Mouse (Mus musculus) right cerebral cortex, postnatal 4 days (tissue): ENCODE measurements around the gene Mbtd1.
A peak's percentile ranks its signal among the peaks of the same experiment; 100 is the strongest.

Experiments
- DNase-seq: peaks from one replicate; pipeline ENCODE4 v3.0.0-alpha.2; 2022

The Mbtd1 gene

DNA sequence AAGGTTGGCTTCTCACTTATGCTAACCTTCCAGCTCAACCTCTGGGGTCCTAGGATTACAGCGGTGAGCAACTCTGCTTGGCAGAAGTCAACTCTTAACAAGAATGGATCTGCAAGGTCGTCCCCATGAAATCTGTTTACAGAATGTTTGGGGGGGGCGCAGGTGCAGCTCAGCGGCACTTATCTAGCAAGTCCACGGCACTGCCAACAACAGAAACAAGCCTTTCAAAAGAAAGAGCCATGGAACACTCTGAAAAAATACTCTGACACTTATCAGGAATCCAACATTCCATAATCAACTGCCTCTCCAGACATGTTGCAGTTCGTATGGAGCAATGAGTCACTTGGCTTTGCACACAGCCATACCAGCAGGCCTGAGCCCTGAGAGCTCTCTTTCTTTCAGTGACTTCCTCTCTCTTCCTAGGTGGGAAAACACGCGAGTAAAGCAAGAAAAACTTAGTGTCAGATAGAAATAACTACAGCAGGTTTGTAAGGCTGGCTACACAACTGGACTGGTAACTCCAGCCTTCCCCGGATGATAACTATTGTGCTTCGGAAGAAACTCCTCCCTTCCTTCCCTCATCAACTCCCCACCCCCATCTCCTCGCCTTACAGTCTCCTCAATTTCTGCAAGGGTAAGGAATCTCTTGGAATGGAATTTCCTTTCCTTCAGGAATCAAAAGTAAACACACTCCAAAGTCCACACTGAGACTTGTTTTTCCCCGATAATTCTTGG is 102.8 kb downstream of the Mbtd1 start:
- no peak for DNase-seq

DNA sequence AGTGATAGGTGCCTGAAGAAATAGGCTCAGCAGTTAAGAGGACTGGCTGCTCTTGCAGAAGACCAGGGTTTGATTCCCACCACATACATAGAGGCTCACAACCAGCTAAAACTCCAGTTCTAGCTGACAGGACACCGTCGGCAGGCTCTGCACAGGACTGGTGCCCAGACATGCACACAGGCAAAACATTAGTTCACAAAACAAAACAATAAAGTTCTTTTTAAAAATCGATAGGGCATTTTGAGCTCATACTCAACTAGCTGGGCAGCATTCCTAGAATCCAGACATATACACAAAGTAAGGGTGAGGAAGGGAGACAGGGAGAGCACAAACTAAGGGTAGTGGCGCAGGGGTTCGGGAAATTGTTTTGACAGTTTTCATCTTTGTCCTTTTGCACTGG is 108.9 kb downstream of the Mbtd1 start:
- DNase-seq, result no peak

DNA sequence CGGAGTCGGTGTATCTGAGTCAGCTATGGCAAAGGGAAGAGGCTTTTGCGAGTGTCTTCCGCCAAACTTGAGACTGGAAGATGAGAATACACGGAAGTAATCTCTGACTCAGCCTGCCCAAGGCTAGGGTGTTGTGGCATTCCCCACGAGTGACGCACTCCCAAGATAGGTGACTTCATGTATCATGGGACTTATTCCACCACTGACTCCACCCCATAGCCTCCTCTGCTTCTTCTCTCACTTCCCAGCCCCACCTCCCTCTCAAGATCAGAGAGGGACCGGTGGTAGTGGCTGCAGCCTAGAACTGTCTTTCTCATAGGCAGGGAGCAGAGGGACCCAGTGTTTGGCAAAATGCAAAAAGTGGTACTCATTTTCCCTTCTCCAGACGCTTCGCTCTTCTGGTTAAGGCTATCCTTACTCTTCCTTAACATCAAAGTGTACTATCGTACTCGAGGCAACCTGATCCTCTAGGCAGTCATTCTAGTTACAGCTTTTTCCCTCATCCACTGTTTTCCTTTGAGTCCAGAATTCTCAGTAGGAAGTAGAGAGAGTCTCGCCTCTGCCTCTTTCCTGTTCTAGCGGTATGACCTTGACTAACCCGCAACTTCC is 109.6 kb downstream of the Mbtd1 start:
- peak; percentile 23 for DNase-seq

- DNase-seq, result peak; percentile 92
Observed at GRCm38 (mm10) chr11:93995720-93996305, 110.2 kb downstream of the Mbtd1 start, which contains the start of gene Spag9. TSS of gene Spag9 (plus strand) at chr11:93996091.
